Mouse (Mus musculus): ENCODE measurements around the gene Slc7a5. TPM values are rescaled to one million over a fixed set of nuclear protein-coding genes. Genes with fewer than 3 reads are reported as not detected.
A peak's percentile ranks its signal among the peaks of the same experiment; 100 is the strongest.

The Slc7a5 gene
- polyA plus RNA-seq, 1 experiment from 2014 or later: 17.3 TPM

DNA sequence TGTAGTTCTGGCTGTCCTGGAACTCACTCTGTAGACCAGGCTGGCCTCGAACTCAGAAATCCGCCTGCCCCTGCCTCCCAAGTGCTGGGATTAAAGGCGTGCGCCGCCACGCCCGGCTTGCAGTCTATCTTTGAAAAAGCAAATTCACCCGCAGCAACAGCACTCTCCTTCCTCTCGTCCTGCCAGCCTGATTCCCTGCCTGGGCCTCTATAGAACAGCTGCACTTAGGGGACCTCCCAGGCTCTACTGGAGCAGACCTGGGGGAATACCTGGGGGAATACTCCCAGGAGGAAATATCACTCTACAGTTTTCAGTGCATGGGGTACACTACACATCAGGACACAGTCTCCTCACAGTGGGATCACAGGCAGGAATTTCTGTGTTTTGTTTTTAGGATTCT lies 58.2 kb downstream of the Slc7a5 start:
- peaks cover 21% of the 10 kb centered on the region for H3K27me3 ChIP-seq (replicated peaks)
- WGBS: 74% methylated on average over 9 of the region's 9 CpGs
- no peak overlapping the region for H3K4me3 ChIP-seq
- no peak overlapping the region for H3K4me2 ChIP-seq
- H3K9ac ChIP-seq: no peak overlapping the region
- H3K27ac ChIP-seq (replicated peaks): no peak overlapping the region
- H3K4me1 ChIP-seq: peaks cover 34% of the 10 kb centered on the region
- no peaks in the 10 kb centered on the region for H3K9me3 ChIP-seq
- no peaks in the 10 kb centered on the region for H3K36me3 ChIP-seq
- ATAC-seq (ENCODE audit: extremely low read depth, insufficient number of reproducible peaks, low FRiP score, low TSS enrichment): no peak

DNA sequence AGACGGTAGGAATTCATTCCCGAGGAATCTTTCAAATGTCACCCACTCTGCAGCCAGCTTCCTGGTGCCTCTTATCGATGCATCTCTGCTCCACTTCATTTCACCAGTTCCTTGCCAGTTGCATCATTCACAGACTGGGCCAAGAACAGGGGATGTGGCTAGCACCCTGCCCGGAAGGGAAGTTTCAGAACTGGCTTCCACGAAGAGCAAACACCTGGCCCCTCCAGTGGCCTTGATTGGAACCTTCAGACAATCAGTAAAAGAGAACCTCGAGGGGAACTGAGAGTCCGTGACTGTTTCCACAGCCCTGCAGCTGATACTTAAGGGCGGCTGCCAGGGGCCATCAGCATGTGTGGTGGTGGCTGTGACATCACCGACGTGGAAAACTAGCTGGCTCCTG lies 59.0 kb downstream of the Slc7a5 start:
- Histone ChIP-seq H3K27me3 (replicated peaks) (peaks cover 21% of the 10 kb centered on the region), H3K4me3 (no peak overlapping the region), H3K9ac (no peak overlapping the region), H3K27ac (replicated peaks) (no peak overlapping the region), H3K4me1 (peaks cover 30% of the 10 kb centered on the region), H3K36me3 (no peaks in the 10 kb centered on the region), H3K4me2 (no peak overlapping the region), H3K9me3 (no peaks in the 10 kb centered on the region)
- no peak for ATAC-seq (ENCODE audit: extremely low read depth, insufficient number of reproducible peaks, low FRiP score, low TSS enrichment)
- 54% methylated on average over 10 of the region's 10 CpGs for WGBS

DNA sequence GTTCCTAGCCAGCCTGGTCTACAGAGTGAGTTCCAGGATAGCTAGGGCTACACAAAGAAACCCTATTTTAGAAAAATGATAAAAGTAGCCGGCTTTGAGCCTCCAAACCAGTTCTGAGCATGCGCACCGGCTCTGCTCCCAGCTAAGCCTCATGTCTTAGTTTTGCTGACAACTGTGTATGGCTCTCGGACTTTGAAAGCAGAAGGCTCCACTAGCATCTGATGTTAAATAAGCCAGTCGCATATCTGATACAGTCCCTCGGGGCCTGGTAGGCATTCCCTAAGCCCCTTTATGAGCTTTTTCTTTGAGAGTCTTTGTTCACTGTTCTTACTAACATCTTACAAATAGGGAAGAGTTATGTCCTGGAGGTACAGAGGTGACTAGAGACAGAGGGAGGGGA lies 59.5 kb downstream of the Slc7a5 start:
- H3K4me2 ChIP-seq: no peak overlapping the region
- H3K9ac ChIP-seq: no peak overlapping the region
- peaks cover 25% of the 10 kb centered on the region for H3K4me1 ChIP-seq
- no peaks in the 10 kb centered on the region for H3K9me3 ChIP-seq
- WGBS: 69% methylated on average over 6 of the region's 6 CpGs
- no peaks in the 10 kb centered on the region for H3K36me3 ChIP-seq
- peaks cover 21% of the 10 kb centered on the region for H3K27me3 ChIP-seq (replicated peaks)
- H3K27ac ChIP-seq (replicated peaks): no peak overlapping the region
- no peak overlapping the region for H3K4me3 ChIP-seq
- ATAC-seq (ENCODE audit: extremely low read depth, insufficient number of reproducible peaks, low FRiP score, low TSS enrichment): no peak

DNA sequence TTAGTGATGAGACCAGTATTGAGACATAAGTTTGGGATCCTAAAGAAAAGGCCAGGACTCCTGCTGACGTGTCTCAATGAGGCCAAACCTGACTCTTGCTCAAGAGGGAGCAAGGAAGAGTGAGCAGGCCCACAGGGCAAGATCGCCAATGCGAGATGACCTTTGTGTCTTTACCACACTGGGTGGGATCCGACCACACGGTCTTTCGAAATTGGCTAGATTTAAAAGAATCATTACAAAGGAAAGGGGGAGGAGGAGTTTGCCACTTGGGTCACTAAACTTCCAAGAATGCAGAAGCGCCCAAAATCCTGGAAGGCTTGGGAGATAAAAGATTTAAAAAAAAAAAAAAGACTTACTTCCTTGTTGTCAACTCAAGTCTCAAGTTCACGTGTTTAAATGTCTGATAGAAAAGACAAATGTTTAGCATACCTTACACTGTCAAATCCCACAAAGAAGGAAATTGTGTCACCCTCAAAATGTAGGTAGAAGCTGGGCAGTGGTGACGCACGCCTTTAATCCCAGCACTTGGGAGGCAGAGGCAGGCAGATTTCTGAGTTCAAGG lies 60.2 kb downstream of the Slc7a5 start:
- H3K4me3 ChIP-seq: no peak overlapping the region
- H3K36me3 ChIP-seq: no peaks in the 10 kb centered on the region
- no peak overlapping the region for H3K27ac ChIP-seq (replicated peaks)
- H3K9me3 ChIP-seq: no peaks in the 10 kb centered on the region
- H3K4me2 ChIP-seq: no peak overlapping the region
- H3K27me3 ChIP-seq (replicated peaks): peaks cover 18% of the 10 kb centered on the region
- WGBS: 68% methylated on average over 10 of the region's 10 CpGs
- ATAC-seq (ENCODE audit: extremely low read depth, insufficient number of reproducible peaks, low FRiP score, low TSS enrichment): no peak
- H3K4me1 ChIP-seq: peaks cover 20% of the 10 kb centered on the region
- H3K9ac ChIP-seq: no peak overlapping the region

DNA sequence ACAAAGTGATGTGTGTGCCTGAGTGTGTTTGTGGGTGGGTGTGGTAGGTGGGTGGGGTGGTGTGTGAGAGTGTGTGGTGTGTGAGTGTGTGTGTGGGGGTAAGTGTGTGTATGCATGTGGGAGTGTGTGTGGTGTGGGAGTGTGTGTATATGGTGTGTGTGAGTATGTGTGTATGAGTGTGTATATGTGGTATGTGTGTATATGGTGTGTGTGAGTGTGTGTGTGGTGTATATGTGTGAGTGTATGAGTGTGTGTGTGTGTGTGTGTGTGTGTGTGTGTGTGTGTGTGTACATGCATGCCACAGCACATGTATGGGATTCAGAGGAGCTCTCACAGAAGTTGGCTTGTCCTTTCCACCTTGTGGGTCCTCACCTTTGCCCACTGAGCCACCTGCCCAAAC lies 60.7 kb downstream of the Slc7a5 start:
- Histone ChIP-seq H3K4me2 (no peak overlapping the region), H3K9me3 (no peaks in the 10 kb centered on the region), H3K27me3 (replicated peaks) (peaks cover 13% of the 10 kb centered on the region), H3K27ac (replicated peaks) (no peak overlapping the region), H3K4me1 (peaks cover 17% of the 10 kb centered on the region), H3K9ac (no peak overlapping the region), H3K4me3 (no peak overlapping the region), H3K36me3 (0 out of 2 replicates have a peak, but pooled peaks cover 2% of the 10 kb centered on the region)
- no peak for ATAC-seq (ENCODE audit: extremely low read depth, insufficient number of reproducible peaks, low FRiP score, low TSS enrichment)

DNA sequence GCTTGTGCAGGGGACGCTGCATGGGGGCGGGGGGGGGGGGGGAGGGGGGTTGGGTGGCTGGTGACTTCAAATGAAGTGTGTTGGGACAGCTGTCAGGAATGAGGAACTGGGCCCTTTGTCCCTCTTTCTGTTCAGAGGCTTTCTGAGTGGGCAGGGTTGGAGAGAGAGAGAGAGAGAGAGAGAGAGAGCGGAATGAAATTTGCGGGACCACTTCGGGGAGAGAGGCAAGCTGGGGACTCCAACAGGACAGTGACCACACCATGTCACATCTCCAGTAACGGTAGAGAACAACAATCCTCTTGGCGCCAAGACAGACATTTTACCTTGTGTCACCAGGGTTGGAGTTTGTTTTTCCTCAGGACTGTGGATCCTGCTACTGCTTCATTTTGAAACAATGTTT lies 62.7 kb downstream of the Slc7a5 start:
- Histone ChIP-seq H3K9ac (no peak overlapping the region), H3K27ac (replicated peaks) (no peak overlapping the region), H3K36me3 (peaks cover 6% of the 10 kb centered on the region; the same call in 1 of the 2 replicates), H3K4me3 (no peak overlapping the region), H3K4me2 (no peak overlapping the region), H3K27me3 (replicated peaks) (peaks cover 13% of the 10 kb centered on the region), H3K9me3 (no peaks in the 10 kb centered on the region), H3K4me1 (no peaks in the 10 kb centered on the region)
- no peak for ATAC-seq (ENCODE audit: extremely low read depth, insufficient number of reproducible peaks, low FRiP score, low TSS enrichment)
- 45% methylated on average over 7 of the region's 7 CpGs for WGBS

DNA sequence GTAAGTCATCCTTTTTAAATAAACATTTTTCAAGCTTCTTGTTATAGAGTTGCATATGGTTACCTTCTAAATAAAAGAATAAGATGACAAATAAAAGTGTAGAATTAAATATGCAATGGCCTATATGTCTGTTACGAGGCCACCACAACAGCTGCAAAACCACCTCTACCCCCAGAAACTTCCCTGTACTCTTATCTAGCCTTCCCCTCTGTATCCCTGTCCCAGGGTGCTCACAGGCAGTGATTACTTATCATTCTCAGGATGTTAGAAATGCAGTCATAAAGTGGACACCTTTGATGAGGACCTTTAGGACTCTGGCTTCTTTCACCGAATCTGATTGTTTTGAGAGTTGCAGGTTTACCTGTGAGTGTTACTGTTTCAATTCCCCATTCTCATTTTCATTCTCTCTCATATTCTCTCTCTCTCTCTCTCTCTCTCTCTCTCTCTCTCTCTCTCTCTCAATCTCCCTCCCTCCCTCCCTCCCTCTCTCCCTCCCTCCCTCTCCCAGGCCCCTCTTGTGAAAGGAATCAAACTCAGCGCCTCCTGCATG lies 64.2 kb downstream of the Slc7a5 start:
- Histone ChIP-seq H3K4me1 (no peaks in the 10 kb centered on the region), H3K36me3 (peaks cover 6% of the 10 kb centered on the region; the same call in 1 of the 2 replicates), H3K4me2 (no peak overlapping the region), H3K9me3 (no peaks in the 10 kb centered on the region), H3K27me3 (replicated peaks) (peaks cover 4% of the 10 kb centered on the region), H3K27ac (replicated peaks) (no peak overlapping the region), H3K9ac (no peak overlapping the region), H3K4me3 (no peak overlapping the region)
- 77% methylated on average over 3 of the region's 3 CpGs for WGBS
- no peak for ATAC-seq (ENCODE audit: extremely low read depth, insufficient number of reproducible peaks, low FRiP score, low TSS enrichment)

DNA sequence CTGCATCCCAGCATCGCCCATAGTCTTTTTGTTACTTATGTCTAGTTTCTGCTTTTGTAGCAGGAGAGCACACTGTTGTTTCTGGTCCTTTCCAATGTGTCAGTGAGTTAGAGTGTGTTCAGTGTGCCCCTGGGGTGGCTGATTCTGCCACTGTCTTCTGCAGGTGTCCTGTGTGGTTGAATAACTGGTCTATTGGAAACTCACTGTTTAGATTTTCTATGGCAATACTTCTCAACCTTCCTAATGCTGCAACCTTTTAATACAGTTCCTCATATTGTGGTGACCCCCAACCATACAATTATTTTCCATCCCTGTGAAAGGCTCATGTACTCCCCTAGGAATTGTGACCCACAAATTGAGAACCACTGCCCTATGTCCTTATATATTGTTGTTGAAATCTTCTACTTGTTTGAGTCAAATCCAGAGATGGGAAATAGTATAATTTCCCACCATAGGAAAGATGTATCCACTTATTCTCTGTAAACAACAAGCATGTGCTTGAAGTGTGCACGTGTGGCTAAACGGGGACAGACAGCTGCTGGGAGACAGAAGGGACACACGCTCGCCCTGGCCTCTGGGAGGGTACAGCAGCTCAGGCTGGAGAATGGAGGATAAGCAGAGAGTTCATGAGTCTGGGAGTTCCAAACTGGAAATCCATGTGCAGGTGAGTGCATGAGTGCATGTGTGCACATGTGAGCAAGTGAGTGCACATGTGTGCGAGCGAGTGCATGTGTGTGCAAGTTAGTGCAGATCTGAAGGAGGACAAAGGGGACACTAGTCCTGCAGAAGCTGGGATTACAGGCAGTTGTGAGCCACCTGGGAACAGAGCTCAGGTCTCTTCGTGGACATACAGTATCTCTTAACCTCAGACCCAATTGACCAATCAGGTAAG lies 65.2 kb downstream of the Slc7a5 start:
- WGBS: 85% methylated on average over 8 of the region's 8 CpGs
- H3K27me3 ChIP-seq (replicated peaks): no peaks in the 10 kb centered on the region
- no peak overlapping the region for H3K4me2 ChIP-seq
- no peak overlapping the region for H3K27ac ChIP-seq (replicated peaks)
- no peak overlapping the region for H3K9ac ChIP-seq
- H3K4me1 ChIP-seq: no peaks in the 10 kb centered on the region
- no peak overlapping the region for H3K4me3 ChIP-seq
- H3K36me3 ChIP-seq: peaks cover 6% of the 10 kb centered on the region; the same call in 1 of the 2 replicates
- H3K9me3 ChIP-seq: no peaks in the 10 kb centered on the region
- no peak for ATAC-seq (ENCODE audit: extremely low read depth, insufficient number of reproducible peaks, low FRiP score, low TSS enrichment)

DNA sequence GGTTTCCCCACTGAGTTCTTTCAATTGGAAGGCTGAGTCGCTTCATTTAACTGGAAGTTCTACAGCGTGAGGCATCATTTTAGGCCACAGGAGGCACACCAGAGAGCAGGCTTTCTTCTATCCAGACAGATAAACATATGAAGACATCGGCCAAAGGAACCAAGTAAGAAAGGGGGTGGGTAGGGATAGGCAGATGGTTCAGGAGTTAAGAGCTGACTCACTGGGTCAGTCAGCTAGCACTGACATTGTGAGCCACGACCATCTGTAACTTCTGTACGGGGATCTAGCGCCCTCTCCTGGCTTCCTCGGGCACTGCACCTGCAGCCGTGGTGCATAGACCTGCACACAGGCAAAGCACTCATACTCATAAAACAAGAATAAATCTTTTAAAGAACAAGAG lies 66.3 kb downstream of the Slc7a5 start:
- no peaks in the 10 kb centered on the region for H3K4me1 ChIP-seq
- 52% methylated on average over 8 of the region's 8 CpGs for WGBS
- peaks cover 6% of the 10 kb centered on the region; the same call in 1 of the 2 replicates for H3K36me3 ChIP-seq
- H3K4me2 ChIP-seq: no peak overlapping the region
- no peak overlapping the region for H3K9ac ChIP-seq
- H3K27ac ChIP-seq (replicated peaks): no peak overlapping the region
- H3K27me3 ChIP-seq (replicated peaks): no peaks in the 10 kb centered on the region
- ATAC-seq (ENCODE audit: extremely low read depth, insufficient number of reproducible peaks, low FRiP score, low TSS enrichment): no peak
- no peaks in the 10 kb centered on the region for H3K9me3 ChIP-seq
- no peak overlapping the region for H3K4me3 ChIP-seq

DNA sequence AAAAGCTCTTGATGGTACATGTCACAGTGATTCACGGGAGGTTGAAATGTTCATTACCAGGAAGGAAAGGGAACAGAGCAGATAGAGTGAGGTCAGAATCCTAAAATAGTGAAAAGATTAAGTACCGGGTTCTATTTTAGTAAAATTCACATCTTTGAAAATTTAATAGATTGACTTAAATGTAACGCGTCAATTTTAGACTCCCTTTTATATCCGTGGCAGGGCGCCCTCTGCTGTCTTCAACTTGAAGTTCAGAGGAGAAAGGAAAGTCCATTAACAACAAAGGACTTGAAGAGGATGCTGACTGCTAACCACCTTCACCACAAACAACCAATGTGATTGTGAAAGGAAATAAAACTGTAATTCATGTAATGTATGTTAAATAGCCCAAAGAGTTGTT lies 75.0 kb downstream of the Slc7a5 start:
- Histone ChIP-seq H3K9ac (0 out of 2 replicates have a peak overlapping the region, but pooled peaks have one; percentile 24), H3K4me3 (no peak overlapping the region), H3K9me3 (no peaks in the 10 kb centered on the region), H3K27ac (replicated peaks) (no peak overlapping the region), H3K36me3 (no peaks in the 10 kb centered on the region), H3K4me1 (peaks cover 19% of the 10 kb centered on the region), H3K27me3 (replicated peaks) (no peaks in the 10 kb centered on the region), H3K4me2 (peak overlapping the region; percentile 42)
- no peak for ATAC-seq (ENCODE audit: extremely low read depth, insufficient number of reproducible peaks, low FRiP score, low TSS enrichment)
- 10% methylated on average over 6 of the region's 6 CpGs for WGBS

DNA sequence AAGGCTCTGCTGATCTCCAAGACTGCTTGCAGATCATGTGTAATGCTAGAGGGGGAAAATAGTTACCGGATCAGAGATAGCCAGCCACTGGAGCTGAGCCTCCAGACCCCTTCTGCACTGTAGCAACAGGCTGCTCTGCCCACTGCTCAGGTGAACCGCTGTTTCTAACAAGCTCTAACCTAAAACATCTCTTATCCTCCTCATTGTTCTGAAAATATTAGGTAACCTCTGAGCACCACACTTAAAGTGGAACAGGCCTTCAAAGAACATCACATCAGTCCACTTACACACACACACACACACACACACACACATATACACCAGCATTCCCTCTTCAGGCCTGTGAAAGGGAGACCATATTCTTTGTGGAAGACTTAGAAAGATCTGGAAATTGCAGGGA lies 75.4 kb downstream of the Slc7a5 start:
- H3K4me2 ChIP-seq: peak overlapping the region; percentile 42
- H3K9me3 ChIP-seq: no peaks in the 10 kb centered on the region
- no peaks in the 10 kb centered on the region for H3K36me3 ChIP-seq
- H3K27ac ChIP-seq (replicated peaks): no peak overlapping the region
- 0 out of 2 replicates have a peak overlapping the region, but pooled peaks have one; percentile 24 for H3K9ac ChIP-seq
- no peak for ATAC-seq (ENCODE audit: extremely low read depth, insufficient number of reproducible peaks, low FRiP score, low TSS enrichment)
- H3K4me1 ChIP-seq: peaks cover 19% of the 10 kb centered on the region
- no peak overlapping the region for H3K4me3 ChIP-seq
- no peaks in the 10 kb centered on the region for H3K27me3 ChIP-seq (replicated peaks)
- 75% methylated on average over 2 of the region's 2 CpGs for WGBS

Data from heart, embryonic 13.5 days (tissue).